Mouse (Mus musculus) kidney, adult 18-20 months (tissue): ENCODE data around the gene Isyna1.

Experiments
- DNase-seq: peaks from one replicate; pipeline ENCODE4 v3.0.0; 2021

Isyna1 gene

GRCm38 (mm10) chr8:70605871-70606779 lies 12.0 kb downstream of the Isyna1 start:
- DNase-seq = no peak

DNA sequence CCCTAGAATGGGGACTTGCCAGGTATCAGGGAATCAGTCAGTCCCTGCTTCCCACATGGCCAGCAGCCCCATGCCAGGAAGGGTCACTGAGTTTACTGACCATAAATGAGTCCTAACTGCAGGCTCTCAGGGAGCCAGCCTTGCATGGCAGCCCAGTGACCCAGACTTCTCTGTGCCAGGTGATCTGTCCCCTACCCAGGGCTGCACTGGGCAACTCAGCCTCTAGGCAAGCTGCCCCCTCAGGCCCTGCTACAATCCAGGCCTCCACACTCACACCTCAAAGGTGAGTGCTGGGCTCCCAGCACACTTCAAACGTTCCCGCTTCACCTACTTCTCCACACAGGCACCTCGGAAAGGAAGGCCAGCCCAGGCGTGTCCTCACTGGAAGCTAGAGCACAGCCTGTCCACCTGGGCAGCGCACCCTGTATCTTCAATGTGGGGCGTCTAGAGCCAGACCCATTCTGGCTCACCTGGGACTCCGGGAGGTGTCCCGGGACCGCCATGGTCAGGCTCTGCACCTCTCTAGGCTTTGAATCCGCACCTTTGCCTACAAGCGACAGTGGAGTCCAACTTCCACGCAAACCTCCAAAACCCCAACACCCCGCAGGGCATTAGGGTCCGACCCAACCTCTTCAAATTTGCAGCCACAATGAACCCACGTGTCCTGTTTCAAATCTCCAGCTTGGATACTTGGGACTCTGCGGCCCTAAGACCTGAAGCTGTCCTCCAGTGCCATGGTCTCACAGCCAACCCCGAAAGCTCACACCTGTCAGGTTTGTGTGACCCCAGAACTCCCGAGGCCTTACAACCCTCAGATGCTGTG lies 12.8 kb downstream of the Isyna1 start:
- DNase-seq = peak; percentile 36

DNA sequence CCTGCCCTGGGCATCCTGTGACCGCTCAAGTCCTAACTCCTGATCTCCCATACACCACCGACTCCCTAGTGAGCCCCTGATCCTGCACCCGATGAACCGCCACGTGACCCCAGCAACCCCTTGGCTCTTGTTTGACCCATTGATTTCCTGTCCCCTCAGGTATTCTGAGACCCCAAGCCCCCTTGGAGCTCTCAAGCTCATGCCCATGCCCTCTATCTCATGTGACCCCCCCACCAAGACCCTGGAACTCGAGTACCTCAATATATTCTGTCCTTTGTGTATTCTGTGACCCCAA lies 13.4 kb downstream of the Isyna1 start:
- DNase-seq = peak; percentile 19

GRCm38 (mm10) chr8:70607898-70608748 lies 13.9 kb downstream of the Isyna1 start:
- peak; percentile 48 for DNase-seq

DNA sequence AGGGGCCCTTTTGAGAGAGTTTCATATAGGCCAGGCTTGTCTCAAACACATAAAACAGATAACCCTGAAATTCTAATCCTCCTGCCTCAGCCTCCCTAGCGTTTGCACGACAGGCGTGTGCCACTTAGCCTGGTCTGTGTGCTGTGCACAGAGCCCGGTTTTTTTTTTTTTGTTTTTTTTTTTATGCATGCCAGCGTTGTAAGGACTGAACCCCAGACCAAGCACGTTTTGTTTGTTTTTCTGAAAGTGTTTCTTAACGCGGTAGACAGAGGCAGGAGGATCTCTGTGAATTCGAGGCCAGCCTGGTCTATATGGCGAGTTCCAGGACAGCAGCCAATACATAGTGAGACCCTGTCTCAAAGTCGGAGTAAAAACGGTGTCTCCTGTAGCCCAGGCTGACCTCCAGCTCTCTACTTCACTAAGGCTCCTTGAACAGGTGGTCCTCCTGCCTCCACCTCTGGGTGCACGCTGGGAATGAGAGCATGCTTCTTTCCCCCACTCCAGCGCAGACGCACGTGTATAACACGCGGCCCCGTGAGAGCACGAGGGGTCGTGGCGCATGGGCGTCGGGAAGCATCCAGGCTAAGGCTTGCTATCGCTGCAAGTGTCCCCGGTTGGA lies 14.7 kb downstream of the Isyna1 start, which contains the start of gene Ssbp4:
Ssbp4 (minus strand) TSS at position 124 of the 619 bp plus-strand sequence.
- DNase-seq = no peak

- DNase-seq = peak; percentile 85
These were observed 15.2 kb downstream of the Isyna1 start for GRCm38 (mm10) chr8:70609368-70609848.

DNA sequence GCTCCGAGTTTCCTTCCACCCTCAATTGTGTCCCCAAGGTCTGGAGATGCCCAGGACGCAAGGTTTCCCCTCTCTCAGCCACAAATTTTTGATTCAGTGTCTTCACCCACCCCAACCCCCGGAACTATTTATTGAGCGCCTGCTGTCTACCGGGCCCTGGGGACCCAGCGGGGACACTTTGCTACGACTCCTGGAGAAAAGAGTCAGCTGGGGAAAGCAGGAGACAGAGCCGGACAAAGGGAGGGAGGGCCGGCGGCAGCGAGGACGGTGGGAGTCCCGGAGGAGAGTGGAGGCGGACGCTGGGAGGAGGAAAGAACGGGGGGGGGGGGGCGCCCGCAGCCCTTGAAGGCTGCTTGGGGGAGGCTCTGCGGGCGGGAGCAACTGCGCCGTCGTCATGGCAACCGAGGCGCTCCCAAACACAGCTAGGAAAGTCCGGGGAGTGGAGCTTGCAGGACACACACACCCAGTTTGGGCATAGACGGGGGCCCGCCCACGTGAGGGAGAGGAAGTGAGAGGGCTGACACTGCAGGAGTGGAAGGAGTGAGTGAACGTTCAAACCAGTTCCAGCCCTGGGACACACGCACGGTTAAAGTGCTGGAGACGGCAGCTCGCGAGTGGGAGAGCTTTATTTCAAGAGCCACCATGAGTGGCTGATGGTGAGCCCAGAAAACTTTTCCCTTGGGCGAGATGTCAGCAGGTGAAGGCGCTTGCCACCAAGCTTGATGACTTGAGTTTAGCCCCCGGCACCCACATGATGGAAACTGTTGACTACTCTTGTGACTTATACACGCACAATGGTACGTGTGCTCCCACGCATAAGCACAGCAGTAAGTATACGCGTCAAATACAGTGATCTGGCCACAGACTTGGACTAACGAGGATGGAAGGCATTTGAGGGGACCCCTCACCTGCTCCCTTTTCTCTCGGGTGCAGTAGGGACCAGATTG lies 15.9 kb downstream of the Isyna1 start:
- DNase-seq = peak; percentile 82

GRCm38 (mm10) chr8:70610796-70611771 lies 16.9 kb downstream of the Isyna1 start:
- DNase-seq = peak; percentile 83

- DNase-seq = peak; percentile 93
These were observed 17.7 kb downstream of the Isyna1 start for GRCm38 (mm10) chr8:70611849-70612248.

- DNase-seq = no peak
These were observed 19.6 kb downstream of the Isyna1 start for GRCm38 (mm10) chr8:70613763-70614162.

- DNase-seq = no peak
These were observed 20.3 kb downstream of the Isyna1 start for GRCm38 (mm10) chr8:70614469-70614868.

DNA sequence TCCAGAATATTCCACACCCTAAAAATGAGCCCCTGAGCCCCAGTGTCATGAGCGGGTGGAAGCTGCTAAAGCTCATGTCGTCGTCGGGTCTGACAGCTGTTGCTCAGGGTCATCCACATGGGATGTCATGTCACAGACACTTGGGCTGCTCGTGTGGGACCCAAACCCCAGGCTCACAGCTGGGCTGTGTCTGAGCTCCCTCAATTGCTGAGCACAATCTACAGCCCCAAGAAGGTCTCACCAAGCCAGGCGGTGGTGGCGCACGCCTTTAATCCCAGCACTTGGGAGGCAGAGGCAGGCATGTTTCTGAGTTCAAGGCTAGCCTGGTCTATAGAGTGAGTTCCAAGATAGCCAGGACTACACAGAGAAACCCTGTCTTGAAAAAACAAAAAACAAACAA lies 21.1 kb downstream of the Isyna1 start:
- DNase-seq = no peak

DNA sequence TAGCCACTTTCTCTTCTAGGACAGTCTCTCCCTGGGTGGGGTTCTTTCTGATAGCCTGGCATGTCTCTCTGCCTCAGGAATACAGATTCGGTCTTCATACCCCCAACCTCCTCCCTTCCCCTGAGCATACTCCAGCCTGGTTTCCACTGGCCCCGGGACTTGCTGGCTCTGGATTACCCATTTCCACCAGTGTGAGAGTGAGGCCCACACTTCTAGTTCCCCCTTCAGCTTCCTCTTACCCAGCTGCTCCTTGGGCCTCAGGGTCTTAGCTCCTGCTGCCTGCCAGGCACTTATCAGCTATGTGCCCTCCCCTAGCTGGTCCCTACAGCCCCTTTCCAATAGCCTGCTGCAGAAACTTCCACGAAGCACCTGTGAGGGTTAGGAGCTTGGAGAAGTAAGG lies 21.7 kb downstream of the Isyna1 start, which contains the start of gene Lrrc25:
Lrrc25 (plus strand) TSS at position 262 of the 400 bp plus-strand sequence.
- no peak for DNase-seq

DNA sequence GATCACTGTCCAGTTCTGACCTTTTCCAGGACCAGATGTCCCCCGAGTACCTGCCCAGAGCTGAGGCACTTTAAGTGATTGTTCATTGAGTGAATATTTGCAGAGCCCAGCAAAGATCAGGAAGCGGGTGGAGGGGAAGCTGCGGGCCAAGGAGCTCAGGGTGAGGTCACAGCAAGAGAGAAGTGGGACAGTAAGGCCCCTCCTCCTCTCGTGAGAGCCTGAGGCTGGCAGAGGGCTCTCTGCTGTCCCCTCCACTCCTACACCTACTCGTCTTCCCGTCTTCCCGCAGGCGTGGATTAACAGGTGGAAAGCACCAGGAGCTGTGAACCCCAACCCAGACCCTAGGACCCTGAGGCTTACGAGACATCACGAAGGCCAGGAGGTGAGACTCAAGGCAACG lies 22.5 kb downstream of the Isyna1 start:
- no peak for DNase-seq

GRCm38 (mm10) chr8:70617985-70618384 lies 23.8 kb downstream of the Isyna1 start:
- DNase-seq = no peak

DNA sequence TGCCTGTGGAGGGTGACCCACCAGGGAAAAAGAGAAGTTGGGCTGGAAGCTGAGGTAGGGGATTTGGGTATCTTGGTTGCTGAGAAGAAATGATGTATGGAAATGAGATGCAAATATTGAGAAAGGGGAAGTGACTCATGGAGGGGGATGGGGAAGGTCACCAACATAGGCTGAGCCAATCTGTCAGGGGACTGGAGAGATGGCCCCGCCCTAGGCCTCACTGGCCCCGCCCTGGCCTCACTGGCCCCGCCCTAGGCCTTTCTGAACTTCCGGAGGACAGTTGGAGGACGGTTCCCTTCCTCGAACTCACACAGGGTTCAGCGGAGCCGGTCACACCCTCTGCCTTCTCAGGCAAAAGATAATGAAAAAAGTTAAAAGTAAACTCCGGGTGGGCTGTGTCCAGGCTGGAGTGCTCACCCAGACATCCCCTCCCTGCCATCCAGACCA lies 24.7 kb downstream of the Isyna1 start:
- no peak for DNase-seq

GRCm38 (mm10) chr8:70622220-70622619 lies 28.0 kb downstream of the Isyna1 start:
- DNase-seq = no peak

GRCm38 (mm10) chr8:70625104-70625503 lies 30.9 kb downstream of the Isyna1 start:
- peak; percentile 79 for DNase-seq

GRCm38 (mm10) chr8:70627041-70627440 lies 32.9 kb downstream of the Isyna1 start:
- DNase-seq = no peak
